Mouse (Mus musculus) kidney, adult 2 months (tissue): ENCODE results near the gene Flt1.

ENCODE experiments used
- CTCF ChIP-seq: fragments of 200-500 bp; conservative IDR thresholded peaks from 2 replicates; pipeline ENCODE4 v1.5.1; 2011; ENCODE audit warnings: low read depth, mild to moderate bottlenecking, control low read depth, low read length, moderate library complexity, mixed read lengths; ENCODE audit not compliant: insufficient read depth, insufficient read length
- POLR2A ChIP-seq: fragments of 200-500 bp; IDR thresholded peaks from one replicate; pipeline ENCODE4 v1.6.1; 2011; ENCODE audit warnings: low read depth, low read length, control low read depth

GRCm38 (mm10) chr5:147632716-147633115 is 93.1 kb downstream of the Flt1 start:
- TF ChIP-seq CTCF (no peak), POLR2A (no peak)
